Mouse (Mus musculus) E14TG2a.4 (cell line): ENCODE results near the gene Gm10134.
"Not testable (repeated sequence)": the region's sequence is repeated elsewhere in the genome, so short reads cannot be mapped to it uniquely, and the experiment has no call there.

Experiments
- CTCF ChIP-seq: conservative IDR thresholded peaks from 2 replicates; pipeline ENCODE4 v1.5.1; 2014; ENCODE audit warnings: low read length
- NANOG ChIP-seq: IDR thresholded peaks from 2 replicates; pipeline ENCODE4 v1.6.1; 2014; ENCODE audit warnings: borderline replicate concordance, low read length, mixed read lengths
- POU5F1 ChIP-seq: IDR thresholded peaks from 2 replicates; pipeline ENCODE4 v1.6.1; 2014; ENCODE audit warnings: low read length, borderline replicate concordance

DNA sequence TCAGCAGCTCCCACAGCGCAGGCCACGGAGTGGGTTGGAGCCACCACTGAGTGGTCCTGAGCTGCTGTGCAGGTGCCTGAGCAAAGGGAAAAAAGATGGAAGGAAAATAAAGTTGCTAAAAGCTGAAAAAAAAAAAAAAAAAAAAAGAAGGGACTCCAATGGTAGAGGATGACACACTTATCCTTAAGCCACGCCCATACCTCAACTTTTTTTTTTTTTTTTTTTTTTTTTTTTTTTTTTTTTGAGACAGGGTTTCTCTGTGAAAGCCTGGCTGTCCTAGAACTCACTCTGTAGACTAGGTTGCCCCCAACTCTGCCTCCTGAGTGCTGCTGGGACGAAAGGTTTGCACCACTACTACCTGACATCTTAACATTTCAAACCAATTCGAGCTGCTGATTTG lies 27.9 kb upstream of the Gm10134 start:
- TF ChIP-seq CTCF, POU5F1, NANOG: not testable (repeated sequence)
